Mouse (Mus musculus) ES-Bruce4 (cell line): ENCODE data around the gene Pax2. TPM values are rescaled to one million over a fixed set of nuclear protein-coding genes. Genes with fewer than 3 reads are reported as not detected.

ENCODE experiments used
- H3K27ac ChIP-seq: 2 replicates; pipeline ENCODE4 v1.5.1; 2012; ENCODE audit warnings: low read length, inconsistent platforms; ENCODE audit not compliant: insufficient read depth
- H3K27me3 ChIP-seq: 2 replicates; pipeline ENCODE4 v1.6.1; 2012; ENCODE audit warnings: mild to moderate bottlenecking, low read length, inconsistent platforms; ENCODE audit not compliant: control insufficient read depth, poor library complexity, insufficient read depth, severe bottlenecking
- H3K36me3 ChIP-seq: 2 replicates; pipeline ENCODE4 v1.6.1; 2012; ENCODE audit warnings: inconsistent platforms, mild to moderate bottlenecking, low read length, moderate library complexity; ENCODE audit not compliant: control insufficient read depth, poor library complexity, insufficient read depth, severe bottlenecking
- H3K4me1 ChIP-seq: one replicate; pipeline ENCODE4 v1.8.1; 2011; ENCODE audit warnings: low read length; ENCODE audit not compliant: control insufficient read depth, insufficient read depth
- H3K4me3 ChIP-seq: 2 replicates; pipeline ENCODE4 v1.5.1; 2011; ENCODE audit warnings: low read depth, mild to moderate bottlenecking, low read length
- H3K9ac ChIP-seq: 2 replicates; pipeline ENCODE4 v1.6.1; 2012; ENCODE audit warnings: low read depth, mild to moderate bottlenecking, inconsistent platforms; ENCODE audit not compliant: poor library complexity, severe bottlenecking
- H3K9me3 ChIP-seq: replicated peaks from 2 replicates; pipeline ENCODE4 v1.6.1; 2012; ENCODE audit warnings: mild to moderate bottlenecking, low read length, inconsistent platforms; ENCODE audit not compliant: control insufficient read depth, poor library complexity, insufficient read depth, severe bottlenecking
- CTCF ChIP-seq: IDR thresholded peaks from one replicate; pipeline ENCODE4 v1.8.1; 2011; ENCODE audit warnings: low read depth, low read length
- EP300 ChIP-seq: IDR thresholded peaks from 2 replicates; pipeline ENCODE4 v1.6.1; 2011; ENCODE audit warnings: low read depth, low read length; ENCODE audit not compliant: insufficient read depth
- POLR2A ChIP-seq: IDR thresholded peaks from one replicate; pipeline ENCODE4 v1.8.1; 2011; ENCODE audit warnings: low read length; ENCODE audit not compliant: insufficient read depth
- polyA plus RNA-seq: library from polyadenylated mRNA; stranded (reverse); fragments of >200 nt; gene quantifications from 2 replicates; pipeline ENCODE4 v1.2.4, GENCODE M21; 2011; ENCODE audit warnings: low read depth; ENCODE audit not compliant: missing spikeins, insufficient read depth, insufficient read length

Gene Pax2
- polyA plus RNA-seq, 1 experiment = not detected

DNA sequence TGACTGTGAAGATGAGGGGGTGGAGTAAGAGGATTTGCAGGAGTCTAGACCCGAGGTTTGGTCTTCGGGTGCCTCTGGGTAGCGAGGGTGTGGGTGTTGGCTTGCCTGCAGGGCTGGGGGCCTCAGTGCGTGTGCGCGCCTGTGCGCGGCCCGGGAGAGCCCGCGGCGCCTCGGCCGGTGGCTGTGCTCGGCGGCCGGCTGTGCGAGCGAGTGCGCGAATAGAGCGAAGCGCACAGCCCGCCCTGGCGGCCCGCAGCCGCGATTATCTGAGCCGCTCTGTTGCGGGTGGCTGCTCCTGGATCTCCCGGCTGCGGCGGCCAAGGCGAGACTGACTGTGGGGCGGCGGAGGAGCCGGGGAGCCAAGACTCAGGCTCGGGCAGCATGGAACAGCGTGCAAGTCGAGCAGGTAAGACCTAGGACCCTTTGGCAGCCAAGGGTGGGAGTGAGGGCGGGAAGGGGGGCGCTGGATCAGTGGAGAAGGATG, 9.3 kb upstream of the Pax2 start:
- Histone ChIP-seq H3K9me3 (no peaks in the 10 kb centered on the region), H3K4me1 (no peaks in the 10 kb centered on the region), H3K9ac (peak overlapping the region; percentile 54), H3K27ac (no peak overlapping the region), H3K4me3 (peak overlapping the region; percentile 48), H3K27me3 (peaks cover 47% of the 10 kb centered on the region), H3K36me3 (no peaks in the 10 kb centered on the region)
- no peak for TF ChIP-seq CTCF
- no peak for TF ChIP-seq POLR2A

DNA sequence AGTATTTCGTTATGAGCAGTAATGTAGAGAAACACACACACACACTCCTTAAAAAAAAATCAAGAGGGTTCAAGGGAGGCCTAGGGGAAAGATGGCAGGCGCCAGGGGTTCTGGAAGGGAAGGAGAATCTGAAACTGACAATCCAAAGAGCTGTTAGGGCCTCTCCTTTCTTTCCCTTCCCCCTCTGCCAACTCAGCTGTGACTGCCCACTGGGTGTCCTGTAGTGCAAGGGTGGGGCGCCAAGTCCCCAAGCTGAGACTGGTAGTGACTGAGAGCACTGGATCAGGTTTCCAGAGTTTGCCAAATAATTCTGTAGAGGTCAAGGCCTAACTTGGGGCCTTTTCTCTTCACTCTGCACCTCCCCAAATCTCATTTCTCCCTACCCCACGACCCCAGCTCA, 8.4 kb upstream of the Pax2 start:
- no peaks in the 10 kb centered on the region for H3K9me3 ChIP-seq
- H3K36me3 ChIP-seq = no peaks in the 10 kb centered on the region
- TF ChIP-seq CTCF = no peak
- no peak overlapping the region for H3K9ac ChIP-seq
- no peak overlapping the region for H3K27ac ChIP-seq
- no peak overlapping the region for H3K4me3 ChIP-seq
- H3K4me1 ChIP-seq = no peaks in the 10 kb centered on the region
- peaks cover 48% of the 10 kb centered on the region for H3K27me3 ChIP-seq

DNA sequence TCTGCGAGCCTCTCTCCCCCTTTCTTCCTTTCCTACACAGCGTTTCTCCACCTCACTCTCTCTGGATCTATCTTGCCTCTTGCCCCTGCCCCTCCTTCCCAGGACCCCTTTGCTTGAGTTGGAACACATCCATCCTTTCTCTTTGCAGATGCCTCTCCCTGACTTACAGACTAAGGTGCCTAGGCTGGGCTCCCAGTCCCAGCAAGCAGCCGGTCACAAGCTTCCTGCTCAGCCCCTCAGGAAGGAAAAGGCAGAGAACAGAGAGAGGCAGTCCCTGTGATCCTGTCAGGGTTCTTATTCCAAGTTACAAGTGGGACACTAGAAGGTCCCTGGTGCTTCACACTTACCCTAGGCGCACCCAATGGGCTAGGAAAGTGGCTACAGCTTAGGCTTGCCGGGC, 7.6 kb upstream of the Pax2 start:
- H3K9ac ChIP-seq = no peak overlapping the region

DNA sequence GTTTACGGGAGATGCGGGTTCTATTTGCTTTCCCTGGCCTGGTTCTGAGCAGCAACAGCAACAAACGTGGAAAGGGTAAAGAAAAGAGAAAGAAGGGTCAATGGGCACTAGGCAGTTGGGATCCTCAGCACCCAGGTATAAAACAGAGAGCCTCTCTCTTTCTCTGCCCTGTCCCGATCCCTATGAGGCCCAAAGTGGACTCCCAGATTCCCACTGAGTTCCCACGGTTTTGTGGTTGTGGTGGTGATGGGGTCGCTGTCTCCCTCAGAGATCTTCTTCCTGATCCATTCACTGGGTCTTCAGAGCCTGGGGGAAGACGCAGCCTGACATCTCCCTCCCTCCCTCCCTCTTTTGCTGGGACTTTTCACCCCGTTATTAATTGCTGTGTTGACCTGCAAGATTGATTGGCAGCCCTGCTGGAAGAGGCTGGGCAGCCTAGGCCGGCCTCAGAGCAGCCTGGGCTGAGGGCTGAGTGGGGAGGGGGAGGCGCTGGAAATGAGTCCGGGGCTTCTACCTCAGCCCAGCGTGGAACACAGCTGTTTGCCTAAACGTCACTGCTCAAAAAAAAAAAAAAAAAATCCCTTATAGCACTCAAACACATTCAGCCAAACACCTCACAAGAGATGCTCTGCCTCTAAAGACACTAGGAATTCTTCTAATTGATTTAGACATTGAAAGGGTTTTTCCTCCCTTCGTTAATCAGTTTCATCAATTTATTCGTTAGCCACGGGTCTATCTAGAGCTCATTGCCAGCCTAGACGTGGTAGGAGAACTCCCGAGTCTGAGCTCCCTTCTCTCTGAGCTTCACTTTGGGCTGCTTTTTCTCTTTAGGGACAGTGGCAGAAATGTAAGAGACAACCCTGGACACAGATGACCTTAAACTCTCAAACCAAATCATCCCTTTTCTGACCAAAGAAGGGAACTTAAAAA, 6.5 kb upstream of the Pax2 start:
- Histone ChIP-seq H3K27me3 (peaks cover 52% of the 10 kb centered on the region), H3K4me1 (no peaks in the 10 kb centered on the region), H3K9ac (no peak overlapping the region), H3K4me3 (no peak overlapping the region), H3K27ac (no peak overlapping the region), H3K36me3 (no peaks in the 10 kb centered on the region), H3K9me3 (no peaks in the 10 kb centered on the region)
- TF ChIP-seq POLR2A = no peak
- TF ChIP-seq EP300 = no peak
- no peak for TF ChIP-seq CTCF

More for the DNA sequence above, 7.6 kb upstream of the Pax2 start:
- no peaks in the 10 kb centered on the region for H3K4me1 ChIP-seq
- H3K27me3 ChIP-seq = peaks cover 51% of the 10 kb centered on the region
- H3K4me3 ChIP-seq = no peak overlapping the region
- H3K27ac ChIP-seq = no peak overlapping the region
- H3K36me3 ChIP-seq = no peaks in the 10 kb centered on the region
- no peak for TF ChIP-seq CTCF
- no peak for TF ChIP-seq EP300
- TF ChIP-seq POLR2A = no peak
- no peaks in the 10 kb centered on the region for H3K9me3 ChIP-seq

DNA sequence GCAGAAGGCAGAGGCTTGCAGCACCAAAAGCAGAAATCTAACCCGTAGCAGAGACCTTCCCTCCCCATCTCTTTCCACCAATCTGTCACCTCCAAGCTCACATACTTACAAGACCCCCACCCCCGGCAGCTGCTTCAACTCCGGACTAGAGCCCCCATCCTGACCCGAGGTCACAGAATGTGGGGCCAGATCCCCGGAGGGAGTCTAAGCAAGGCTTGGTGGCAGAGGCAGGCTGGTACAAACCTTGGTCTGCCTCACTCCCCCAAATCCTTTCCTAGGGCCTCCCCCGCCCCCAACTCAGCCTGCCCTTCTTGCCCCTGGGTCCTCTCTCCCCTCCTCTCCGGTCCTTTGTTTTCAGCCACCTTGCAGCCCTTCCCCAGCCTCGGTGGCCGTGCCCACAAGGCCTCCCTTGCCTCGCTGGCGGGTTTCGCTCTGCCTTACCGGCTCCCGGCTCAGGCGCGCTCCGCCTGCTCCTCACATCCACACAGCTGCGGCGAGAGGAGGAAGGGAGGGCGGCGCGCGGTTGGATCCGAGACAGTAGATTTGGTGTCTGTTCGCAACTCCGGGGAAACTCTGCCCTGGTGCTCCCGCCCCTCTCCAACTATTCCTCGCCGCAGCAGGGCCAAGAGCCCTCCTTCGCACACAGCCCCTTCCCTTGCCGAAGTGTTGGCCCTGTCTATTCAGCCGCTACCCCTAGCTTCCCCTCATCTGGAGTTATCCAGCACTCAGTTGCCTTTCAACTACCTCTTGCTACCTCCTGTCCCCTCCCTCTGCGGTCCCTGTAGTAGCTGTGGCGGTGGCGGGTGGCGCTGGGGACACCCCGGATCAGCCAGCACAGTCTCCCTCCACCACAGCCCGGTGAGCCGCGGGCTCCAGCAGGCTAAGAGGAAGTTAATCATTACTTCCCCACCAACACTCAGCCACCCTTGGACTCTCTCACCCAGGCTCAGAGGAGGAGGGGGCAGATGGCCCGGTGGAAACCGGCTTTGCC, 5.5 kb upstream of the Pax2 start:
- Histone ChIP-seq H3K27ac (no peak overlapping the region), H3K9me3 (no peaks in the 10 kb centered on the region), H3K9ac (no peak overlapping the region), H3K4me1 (no peaks in the 10 kb centered on the region), H3K36me3 (no peaks in the 10 kb centered on the region), H3K4me3 (peak overlapping the region; percentile 10), H3K27me3 (peaks cover 56% of the 10 kb centered on the region)
- TF ChIP-seq EP300 = 0 out of 2 replicates have a peak, but pooled peaks have one; percentile 9
- TF ChIP-seq POLR2A = no peak

DNA sequence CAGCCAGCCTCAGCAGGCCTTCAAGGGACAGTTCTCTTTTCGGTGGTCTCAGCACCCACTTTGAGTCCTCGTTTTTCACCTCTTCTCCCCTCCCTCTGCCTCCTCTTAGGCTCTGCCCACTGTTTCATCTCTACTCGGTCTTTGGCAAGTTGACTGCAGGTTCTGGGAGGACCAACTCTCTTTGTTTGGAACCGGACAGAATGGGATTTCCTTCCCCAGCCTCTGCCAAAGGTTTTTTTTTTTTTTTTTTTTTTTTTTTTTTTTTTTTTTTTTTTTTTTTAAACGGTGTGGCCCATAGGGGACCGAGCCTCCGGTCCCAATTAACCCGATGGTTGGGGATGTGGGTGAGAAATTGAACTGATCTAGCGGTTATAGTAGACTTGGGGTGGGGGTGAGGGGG, 4.8 kb upstream of the Pax2 start:
- no peaks in the 10 kb centered on the region for H3K4me1 ChIP-seq
- H3K4me3 ChIP-seq = peak overlapping the region; percentile 10; the same call in 1 of the 2 replicates
- no peak overlapping the region for H3K9ac ChIP-seq
- no peak overlapping the region for H3K27ac ChIP-seq
- H3K9me3 ChIP-seq = no peaks in the 10 kb centered on the region
- H3K36me3 ChIP-seq = no peaks in the 10 kb centered on the region
- no peak for TF ChIP-seq POLR2A
- no peak for TF ChIP-seq EP300
- no peak for TF ChIP-seq CTCF
- H3K27me3 ChIP-seq = peaks cover 61% of the 10 kb centered on the region
